Mouse (Mus musculus): ENCODE measurements around the gene Acp1.
A peak's percentile ranks its signal among the peaks of the same experiment; 100 is the strongest.

The Acp1 gene

GRCm38 (mm10) chr12:30856172-30856571 is 55.2 kb downstream of the Acp1 start:
- DNase-seq, result no peak

GRCm38 (mm10) chr12:30855442-30856159 is 55.8 kb downstream of the Acp1 start:
- no peak for DNase-seq

- peak; percentile 53 to 58 for DNase-seq
Measured at GRCm38 (mm10) chr12:30851871-30852270, 59.5 kb downstream of the Acp1 start.

GRCm38 (mm10) chr12:30850902-30851301 is 60.5 kb downstream of the Acp1 start:
- DNase-seq, result peak; percentile 68 to 79

GRCm38 (mm10) chr12:30848521-30848920 is 62.9 kb downstream of the Acp1 start:
- no peak for DNase-seq

Measured in cerebellum, postnatal 25 days (tissue).